Mouse (Mus musculus) common myeloid progenitor, adult 5-6 weeks (primary cell): Measurements from ENCODE around the gene Enho. TPM values are rescaled to one million over a fixed set of nuclear protein-coding genes. Genes with fewer than 3 reads are reported as not detected.
"Not testable (repeated sequence)": the region's sequence is repeated elsewhere in the genome, so short reads cannot be mapped to it uniquely, and the experiment has no call there.

Experiments used
- ATAC-seq: replicated peaks from 2 replicates; pipeline ENCODE4 v1.8.0; 2016; ENCODE audit warnings: low read depth, mild to moderate bottlenecking, moderate TSS enrichment, inconsistent platforms; ENCODE audit not compliant: poor library complexity, severe bottlenecking
- total RNA-seq: library from RNA; stranded (forward); fragments of 200-1000, 187-1606 nt; gene quantifications from 2 replicates; pipeline ENCODE4 v1.2.3, GENCODE M21; 2017

Gene Enho
- not detected in 2 replicates for total RNA-seq

- ATAC-seq = peak; percentile 96
Measured at GRCm38 (mm10) chr4:41639913-41640507, at the start of gene Enho. Gene Enho, minus strand, starts transcription at chr4:41640324.

GRCm38 (mm10) chr4:41688562-41688961, 48.4 kb upstream of the Enho start:
- ATAC-seq = not testable (repeated sequence)

GRCm38 (mm10) chr4:41685882-41686492, 45.9 kb upstream of the Enho start:
- ATAC-seq = not testable (repeated sequence)

GRCm38 (mm10) chr4:41684931-41685453, 44.9 kb upstream of the Enho start:
- not testable (repeated sequence) for ATAC-seq

- ATAC-seq = not testable (repeated sequence)
Measured at GRCm38 (mm10) chr4:41684131-41684930, 44.2 kb upstream of the Enho start.

GRCm38 (mm10) chr4:41683303-41683702, 43.2 kb upstream of the Enho start:
- ATAC-seq = not testable (repeated sequence)

GRCm38 (mm10) chr4:41682789-41683188, 42.7 kb upstream of the Enho start:
- no peak for ATAC-seq

GRCm38 (mm10) chr4:41681947-41682346, 41.8 kb upstream of the Enho start:
- no peak for ATAC-seq

- no peak for ATAC-seq
Measured at GRCm38 (mm10) chr4:41681176-41681575, 41.1 kb upstream of the Enho start.

- no peak for ATAC-seq
Measured at GRCm38 (mm10) chr4:41679291-41679690, 39.2 kb upstream of the Enho start.

- no peak for ATAC-seq
Measured at GRCm38 (mm10) chr4:41678863-41679262, 38.7 kb upstream of the Enho start.

- no peak for ATAC-seq
Measured at GRCm38 (mm10) chr4:41677006-41677629, 37.0 kb upstream of the Enho start.

GRCm38 (mm10) chr4:41676248-41677005, 36.3 kb upstream of the Enho start:
- 0 out of 2 replicates have a peak, but pooled peaks have one; percentile 19 for ATAC-seq

GRCm38 (mm10) chr4:41673186-41673585, 33.1 kb upstream of the Enho start:
- ATAC-seq = no peak

GRCm38 (mm10) chr4:41672522-41672963, 32.4 kb upstream of the Enho start:
- ATAC-seq = no peak

GRCm38 (mm10) chr4:41671963-41672480, 31.9 kb upstream of the Enho start:
- ATAC-seq = no peak

GRCm38 (mm10) chr4:41671500-41671899, 31.4 kb upstream of the Enho start:
- no peak for ATAC-seq

- no peak for ATAC-seq
Measured at GRCm38 (mm10) chr4:41670836-41671235, 30.7 kb upstream of the Enho start.

GRCm38 (mm10) chr4:41666646-41667045, 26.5 kb upstream of the Enho start:
- no peak for ATAC-seq
